Mouse (Mus musculus): ENCODE data around the gene Ube2o.
A peak's percentile ranks its signal among the peaks of the same experiment; 100 is the strongest.
"Not testable (repeated sequence)": the region's sequence is repeated elsewhere in the genome, so short reads cannot be mapped to it uniquely, and the experiment has no call there.

Gene Ube2o

DNA sequence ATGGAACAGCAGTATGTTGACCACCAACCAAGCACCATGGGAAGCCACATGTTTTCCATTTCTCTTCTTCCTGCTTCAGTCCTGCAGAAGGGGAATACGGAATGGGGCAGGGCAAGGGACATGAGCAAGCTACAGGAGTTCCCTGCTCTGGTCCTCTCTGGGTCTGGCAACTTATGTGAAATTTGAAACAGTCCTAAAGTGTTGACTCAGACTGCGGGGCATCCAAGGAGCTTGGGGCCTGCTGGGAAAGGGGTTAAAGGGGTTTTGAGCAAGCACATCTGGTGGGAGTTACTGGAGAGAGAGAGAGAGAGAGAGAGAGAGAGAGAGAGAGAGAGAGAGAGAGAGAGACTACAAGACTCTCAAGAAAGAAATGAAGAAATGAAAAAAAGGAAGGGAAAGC lies 72.6 kb downstream of the Ube2o start:
- no peak for DNase-seq

DNA sequence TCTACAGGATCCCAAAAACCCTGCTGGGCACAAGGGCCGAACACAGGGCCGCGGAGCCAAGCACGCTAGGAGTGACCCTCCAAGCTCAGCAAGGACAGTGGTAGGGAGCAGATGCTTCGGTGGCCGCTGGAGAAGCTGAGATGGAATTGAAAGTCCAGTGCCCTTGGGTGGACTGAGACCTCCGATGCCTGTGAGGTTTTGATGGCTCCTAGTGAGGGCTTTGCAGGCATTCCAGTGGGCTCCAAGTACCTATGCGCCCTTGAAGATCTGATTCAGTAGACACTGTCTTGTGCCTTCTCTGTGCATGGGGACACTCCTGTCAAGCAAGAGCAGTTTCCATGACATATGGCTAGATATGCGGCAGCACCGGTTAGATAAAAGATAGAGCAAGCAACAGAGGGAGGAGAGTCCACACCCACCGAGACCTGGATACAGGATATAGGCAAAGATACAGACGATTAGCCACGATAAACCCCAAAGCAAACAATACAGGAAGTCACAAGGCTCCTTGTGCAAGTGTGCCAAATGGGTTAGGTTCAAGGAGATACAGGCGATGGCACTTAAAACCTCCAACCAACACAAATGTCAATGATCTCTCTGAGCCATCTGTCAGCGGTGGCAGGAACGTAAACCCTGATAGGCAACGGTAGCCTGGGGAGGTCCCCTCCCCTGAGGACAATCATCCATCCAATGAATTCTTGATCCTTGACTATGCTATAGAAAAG lies 74.9 kb downstream of the Ube2o start:
- DNase-seq = no peak

DNA sequence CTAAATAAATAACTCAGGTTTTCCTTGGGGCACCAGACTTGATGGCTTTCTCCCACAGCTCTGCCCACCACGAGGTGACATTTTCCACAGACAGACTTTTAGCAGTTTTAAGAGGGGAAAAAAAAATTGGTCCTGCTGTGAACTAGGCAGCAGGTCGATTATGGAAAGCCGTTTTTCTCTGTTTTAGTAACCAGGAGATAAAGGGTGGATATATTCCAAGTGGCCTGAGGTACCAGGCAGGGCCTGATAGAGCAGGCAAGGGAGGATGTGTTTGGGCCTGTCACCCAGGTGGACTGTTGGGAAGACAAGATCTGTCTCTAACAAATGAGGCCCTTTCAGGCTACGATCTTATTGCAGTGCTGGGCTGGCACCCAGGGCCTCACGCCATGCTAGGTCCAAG lies 75.7 kb downstream of the Ube2o start:
- no peak for DNase-seq

DNA sequence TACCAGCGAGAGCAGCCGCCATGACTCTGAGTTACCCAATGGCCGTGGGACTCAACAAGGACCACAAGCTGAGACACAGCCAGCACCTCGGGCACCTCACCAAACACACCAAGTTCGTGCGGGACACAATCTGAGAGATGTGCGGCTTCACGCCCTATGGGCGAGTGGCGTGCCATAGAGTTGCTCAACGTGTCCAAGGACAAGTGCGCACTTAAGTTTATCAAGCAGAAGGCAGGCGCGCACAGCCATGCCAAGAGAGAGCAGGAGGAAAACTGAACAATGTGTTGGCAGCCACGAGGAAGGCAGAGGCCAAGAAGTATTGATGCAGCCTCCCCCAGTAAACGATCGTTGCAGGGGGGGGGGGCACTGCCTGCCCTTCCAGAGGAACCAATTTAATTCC lies 76.7 kb downstream of the Ube2o start:
- no peak for DNase-seq

DNA sequence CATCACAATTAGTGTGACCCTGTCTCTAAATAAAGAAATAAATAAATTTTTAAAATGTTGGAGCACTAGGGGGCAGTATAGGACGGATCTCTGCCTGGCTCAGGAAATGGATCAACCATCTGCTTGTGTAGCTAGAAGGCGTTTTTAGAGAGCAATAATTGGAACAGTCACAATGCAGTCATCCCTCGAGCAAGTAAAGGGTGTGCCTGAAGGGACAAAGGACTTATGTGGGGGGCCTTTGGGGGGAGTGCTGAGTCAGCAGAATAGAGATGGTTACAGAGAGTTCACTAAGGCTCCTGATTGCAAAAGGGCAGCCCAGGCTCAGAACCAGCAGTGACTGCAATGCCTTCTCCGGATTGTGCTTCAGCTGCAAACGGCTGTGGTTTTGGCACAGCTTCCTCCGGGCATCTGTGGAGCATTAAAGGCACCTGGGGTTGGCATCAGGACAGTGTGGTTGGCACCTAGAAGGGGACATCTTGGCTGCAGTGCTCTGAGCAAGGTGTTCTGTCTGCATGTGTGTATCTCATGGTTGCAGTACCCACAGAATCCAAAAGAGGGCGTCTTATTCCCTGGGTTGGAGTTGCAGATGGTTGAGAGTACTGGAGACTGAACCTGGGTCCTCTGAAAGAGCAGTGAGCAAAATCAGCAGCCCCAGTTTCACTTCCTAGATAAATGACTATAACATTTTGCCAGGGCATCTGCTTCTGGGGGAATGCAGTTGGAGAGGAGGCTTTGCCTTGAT lies 80.1 kb downstream of the Ube2o start:
- DNase-seq = no peak

DNA sequence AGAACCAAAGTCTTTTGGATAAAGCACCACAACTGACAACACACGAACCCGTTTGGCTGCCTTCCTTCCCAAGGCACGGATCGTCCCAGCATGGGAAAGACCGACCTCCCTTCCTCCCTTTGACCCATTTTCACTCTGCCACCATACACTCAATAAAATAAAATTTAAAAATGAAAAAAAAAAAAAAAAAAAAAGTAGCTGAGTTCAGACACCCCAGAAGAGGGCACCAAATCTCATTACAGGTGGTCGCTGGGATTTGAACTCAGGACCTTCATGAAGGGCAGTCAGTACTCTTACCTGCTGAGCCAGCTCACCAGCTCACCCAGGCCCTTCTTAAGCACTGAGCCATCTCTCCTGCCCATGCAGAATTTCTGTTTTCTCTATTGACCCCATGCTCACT lies 82.2 kb downstream of the Ube2o start:
- DNase-seq = no peak

DNA sequence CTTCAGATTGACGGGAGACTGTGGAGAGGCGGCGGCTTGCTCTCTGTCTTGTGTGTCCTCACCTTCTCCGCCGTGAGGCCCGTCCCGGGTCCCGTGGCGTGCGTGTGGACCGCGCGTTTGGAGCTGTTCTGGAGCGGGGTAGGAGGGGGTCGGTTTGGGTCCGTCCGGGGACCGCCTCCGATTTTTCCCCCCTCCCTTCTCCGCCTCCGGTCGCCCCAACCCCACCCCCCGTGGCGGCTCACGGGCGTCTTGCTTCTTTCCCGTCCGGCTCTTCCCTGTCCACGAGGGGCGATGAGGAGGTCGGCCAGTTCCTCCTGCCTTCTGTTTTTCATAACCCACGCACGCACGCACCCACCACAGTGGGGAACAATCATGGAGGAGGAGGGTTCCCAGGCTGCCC lies 82.7 kb downstream of the Ube2o start:
- no peak for DNase-seq

DNA sequence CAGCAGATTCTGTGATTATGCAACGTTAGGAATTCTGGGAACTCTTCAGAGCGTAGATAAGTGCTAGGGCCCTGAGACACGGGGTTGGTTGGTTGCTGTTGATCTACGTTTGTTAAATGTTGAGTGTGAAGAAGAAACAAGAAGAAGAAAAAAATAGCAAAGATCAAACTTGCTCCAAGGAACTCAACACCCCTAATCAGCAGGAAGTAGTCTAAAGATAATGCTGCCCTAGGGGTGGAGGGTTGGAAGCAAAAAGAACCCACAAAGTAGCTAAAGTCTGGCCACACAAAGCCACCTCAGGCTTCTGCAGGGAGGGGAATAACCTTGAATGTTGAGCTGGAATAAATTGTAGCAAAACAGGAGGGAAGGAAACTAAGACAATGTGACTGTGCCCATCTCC lies 83.9 kb downstream of the Ube2o start:
- DNase-seq = no peak

DNA sequence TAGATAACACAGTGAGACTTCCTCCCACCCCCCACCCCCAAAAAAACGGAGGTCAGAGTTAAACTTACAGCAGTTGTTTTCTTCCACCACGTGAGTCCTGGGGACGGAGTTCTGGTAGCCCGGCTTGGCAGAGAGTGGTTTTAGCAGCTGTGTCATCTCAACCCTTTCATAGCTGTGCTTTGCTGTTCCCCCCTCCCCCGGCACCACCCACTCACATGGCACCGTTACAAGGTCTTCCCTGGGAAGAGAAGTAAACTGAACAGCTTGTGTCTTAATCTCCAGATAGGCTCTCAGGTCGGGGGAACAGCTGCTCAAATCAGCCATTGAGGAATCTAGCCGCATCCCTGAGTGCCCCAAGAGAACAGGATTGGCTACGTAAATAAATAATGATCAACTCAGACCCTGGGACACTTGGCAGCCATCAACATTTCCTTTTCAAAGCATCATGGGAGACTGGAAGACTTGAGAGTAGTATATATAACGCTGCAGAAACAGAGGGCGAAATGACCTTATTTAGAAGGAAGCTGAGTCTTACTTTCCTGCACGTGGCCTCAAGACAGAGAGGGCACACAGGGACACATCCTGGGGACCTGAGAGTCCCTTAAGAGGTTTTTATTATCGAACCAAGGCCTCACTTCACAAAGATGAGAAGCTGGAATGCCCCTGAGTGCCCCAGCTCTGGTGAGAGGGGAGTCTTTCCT lies 86.6 kb downstream of the Ube2o start:
- DNase-seq = no peak

DNA sequence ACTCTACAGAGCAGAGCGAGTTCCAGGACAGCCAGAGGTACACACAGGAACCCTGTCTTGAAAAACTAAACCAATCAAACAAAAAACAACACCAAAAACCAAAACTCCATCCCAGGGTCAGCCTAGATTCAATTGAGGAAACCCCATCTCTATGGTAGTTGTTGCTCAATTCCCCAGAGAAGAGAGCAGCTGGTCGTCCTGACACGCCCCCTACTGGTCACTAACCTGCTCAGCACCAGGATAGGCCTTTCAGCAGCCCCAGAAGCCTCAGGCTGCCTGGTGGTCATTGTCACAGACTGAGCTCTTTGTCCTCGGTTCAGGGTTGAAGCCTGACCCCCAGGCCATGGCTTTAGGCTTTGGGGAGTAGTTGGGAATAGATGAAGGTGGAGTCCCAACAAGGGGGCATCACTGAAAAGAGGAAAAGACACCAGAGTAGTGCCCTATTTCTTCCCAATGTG lies 87.4 kb downstream of the Ube2o start, which contains the start of gene Prpsap1:
Gene Prpsap1 (minus strand): TSS at position 408 of the 458 bp plus-strand sequence.
- DNase-seq = peak; percentile 29 to 35

DNA sequence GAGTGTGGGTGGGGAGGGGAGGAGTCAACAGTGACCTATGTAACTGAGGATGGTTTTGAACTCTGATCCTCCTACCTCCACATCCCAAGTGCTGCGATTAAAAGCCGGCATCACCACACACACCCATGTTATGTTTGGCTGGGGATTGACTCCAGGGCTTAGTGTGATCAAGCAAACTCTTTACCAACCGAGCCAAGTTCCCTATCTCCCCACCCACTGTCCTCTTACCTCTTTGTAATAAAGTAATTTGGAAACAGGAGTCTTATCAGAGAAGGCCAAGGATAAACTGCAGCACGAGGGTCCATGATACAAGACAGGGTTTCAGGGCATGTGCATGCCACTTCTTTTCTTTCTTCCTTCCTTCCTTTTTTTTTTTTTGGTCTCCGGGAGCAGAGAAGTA lies 88.1 kb downstream of the Ube2o start:
- no peak for DNase-seq

DNA sequence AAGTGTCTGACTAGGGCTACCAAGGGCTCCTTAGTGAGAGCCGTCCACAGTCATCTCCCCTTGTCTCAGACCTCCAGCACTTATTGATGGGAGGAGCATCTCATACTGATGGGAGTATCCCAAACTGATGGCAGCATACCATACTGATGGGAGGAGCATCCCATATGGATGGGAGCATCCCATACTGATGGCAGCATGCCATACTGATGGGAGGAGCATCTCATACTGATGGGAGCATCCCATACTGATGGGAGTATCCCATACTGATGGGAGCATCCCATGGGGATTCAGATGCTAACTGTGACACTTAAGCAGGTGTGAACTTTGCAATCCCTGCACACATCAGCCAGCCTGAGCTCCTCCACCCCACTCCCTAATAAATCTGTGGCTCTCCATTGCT lies 88.7 kb downstream of the Ube2o start:
- not testable (repeated sequence) for DNase-seq

DNA sequence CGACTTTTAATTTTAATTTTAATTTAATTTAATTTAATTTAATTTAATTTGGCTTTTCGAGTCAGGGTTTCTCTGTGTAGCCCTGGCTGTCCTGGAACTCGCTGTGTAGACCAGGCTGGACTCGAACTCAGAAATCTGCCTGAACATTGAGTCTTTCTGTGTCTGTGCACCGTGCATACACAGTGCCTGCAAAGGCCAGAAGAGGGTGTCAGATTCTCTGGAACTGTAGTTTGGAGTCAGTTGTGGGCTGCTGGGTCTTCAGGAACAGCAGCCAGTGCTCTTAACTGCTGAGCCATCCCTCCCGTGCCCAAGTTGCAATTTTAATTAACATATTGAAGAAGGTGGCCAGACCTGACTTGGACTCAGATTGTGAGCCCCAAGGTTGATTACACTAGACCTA lies 89.9 kb downstream of the Ube2o start:
- no peak for DNase-seq

DNA sequence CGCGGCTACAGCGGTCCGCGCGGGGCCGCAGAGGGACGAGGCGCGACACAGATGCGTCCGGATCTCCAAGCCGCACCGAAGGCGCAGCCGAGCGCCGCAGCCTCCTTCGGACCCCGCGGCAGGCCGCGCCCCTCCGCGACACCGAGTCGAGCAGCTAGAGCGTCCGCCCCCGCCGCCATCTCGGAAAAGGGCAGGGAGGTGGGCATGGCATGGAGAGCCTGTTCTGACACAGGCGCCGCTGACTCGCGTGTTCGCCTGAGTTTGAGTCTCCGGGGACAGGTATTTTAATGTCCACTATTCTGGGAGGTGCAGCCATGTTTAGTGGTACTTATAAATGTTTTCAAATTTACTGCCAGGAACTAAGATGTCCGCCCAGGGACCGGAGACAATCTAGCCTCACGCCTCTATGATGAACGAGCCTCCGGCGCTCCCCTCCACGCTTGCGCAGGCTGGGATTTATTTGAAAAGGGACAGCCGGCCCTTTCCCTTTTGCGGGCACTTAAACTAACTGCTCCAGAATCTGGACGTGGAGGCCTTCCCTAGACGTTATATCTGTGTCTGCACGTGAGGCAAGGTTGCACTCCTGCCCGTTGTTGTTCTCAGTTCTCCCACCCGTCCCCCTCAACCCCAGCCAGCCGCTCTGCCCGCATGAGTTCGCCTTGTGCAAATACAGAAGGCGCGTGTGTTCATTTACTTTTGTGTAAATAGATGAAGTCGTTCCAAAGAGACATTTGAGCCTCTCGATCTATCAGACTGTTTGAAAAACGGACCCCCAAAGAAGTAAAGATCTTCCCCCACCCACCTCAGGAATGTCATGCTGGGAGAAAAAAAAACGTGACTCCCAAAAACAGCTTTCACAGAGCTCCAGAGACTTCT lies 90.8 kb downstream of the Ube2o start:
- DNase-seq = peak; percentile 74 to 89

DNA sequence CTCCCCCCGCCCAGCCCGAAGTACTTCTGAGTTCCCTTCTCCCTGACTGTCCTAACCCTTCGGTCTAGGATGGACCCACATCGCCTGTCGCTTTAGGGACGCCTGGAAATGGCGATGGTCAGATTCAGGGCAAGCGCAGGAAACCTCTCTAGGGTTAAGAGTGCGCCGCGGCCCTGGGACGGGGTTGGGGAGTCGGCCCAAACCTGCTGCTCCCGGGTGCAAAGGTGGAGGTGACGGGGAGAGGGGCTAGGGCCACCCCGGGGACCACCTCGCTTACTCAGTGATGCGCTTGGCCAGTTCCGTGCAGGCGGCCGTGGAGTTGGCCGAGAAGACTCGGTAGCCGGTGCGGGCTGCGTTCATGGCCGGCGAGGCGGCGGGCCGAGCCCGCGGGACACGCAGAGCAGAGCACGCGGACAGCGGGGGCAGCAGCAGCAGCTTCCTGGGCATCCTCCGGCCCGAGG lies 91.4 kb downstream of the Ube2o start:
- DNase-seq = no peak

DNA sequence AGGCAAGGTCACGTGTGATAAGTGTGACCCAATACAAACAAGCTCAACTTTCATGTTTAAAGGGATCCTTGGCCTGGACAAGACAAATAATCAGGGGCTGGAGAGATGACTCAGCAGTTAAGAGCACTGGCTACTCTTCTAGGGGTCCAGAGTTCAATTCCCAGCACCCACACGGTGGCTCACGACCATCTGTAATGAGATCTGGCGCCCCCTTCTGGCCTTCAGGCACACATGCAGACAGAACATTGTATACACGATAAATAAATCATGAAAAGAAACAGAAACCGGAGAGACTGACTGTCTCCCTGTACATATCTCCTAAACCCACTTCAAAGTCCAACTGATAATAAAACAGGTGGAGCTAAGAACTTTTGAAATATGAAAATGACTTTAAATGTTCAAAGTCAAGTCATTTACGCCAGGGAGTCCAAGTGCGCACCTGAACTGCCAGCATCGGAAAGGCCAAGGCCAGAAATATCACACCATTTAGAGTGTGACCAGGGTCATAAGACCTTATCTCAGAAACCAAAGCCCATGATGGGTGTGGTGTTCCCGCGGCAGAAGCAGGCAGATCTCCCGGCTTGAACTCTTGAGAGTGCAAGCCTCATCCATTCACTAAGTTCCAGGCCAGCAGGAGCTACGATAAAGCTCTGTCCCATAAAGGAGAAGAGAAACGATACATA lies 92.4 kb downstream of the Ube2o start:
- DNase-seq = no peak

DNA sequence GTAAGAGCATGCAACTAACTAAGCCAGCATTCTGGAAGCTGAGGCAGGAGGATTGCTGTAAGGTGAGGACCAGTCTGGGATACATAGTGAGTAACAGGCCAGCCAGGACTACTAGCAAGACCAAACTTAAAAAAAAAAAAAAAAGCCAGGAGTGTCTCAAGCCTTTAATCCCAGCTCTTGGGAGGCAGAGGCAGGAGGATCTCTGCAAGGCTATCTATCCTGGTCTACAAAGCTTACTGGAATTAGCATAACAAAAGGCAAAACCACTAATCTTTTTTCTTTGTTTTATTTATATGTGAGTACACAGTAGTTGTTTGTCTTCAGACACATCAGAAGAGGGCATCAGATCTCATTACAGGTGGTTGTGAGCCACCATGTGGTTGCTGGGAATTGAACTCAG lies 93.0 kb downstream of the Ube2o start:
- no peak for DNase-seq

All from spleen, adult 18-20 months (tissue).